Mouse (Mus musculus): ENCODE data around the gene Spesp1.

DNA sequence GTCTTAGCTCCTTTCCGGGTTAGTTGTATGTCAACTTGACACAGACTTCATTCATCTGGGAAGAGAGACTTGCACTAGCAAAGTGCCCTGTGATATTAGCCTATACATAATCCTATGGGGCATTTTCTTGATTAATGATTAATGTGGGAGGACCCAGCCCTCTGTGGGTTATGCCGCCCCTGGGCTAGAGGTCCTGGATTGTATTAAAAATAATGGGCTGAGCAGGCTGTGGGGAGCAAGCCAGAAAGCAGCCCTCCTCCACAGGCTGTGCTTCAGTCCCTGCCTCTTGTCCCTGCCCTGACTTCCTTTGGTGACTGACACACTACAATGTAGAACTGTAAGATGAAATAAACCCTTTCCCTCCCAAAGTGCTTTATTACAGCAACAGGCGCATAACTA is 37.4 kb downstream of the Spesp1 start:
- TF ChIP-seq CTCF (IDR thresholded peaks at IDR 0.05; ENCODE audit: low read depth, low read length) (no peak), POLR2A (IDR thresholded peaks at IDR 0.05; ENCODE audit: borderline replicate concordance, low read depth, low read length) (no peak)
